Mouse (Mus musculus): ENCODE data around the gene Uba7.

GRCm38 (mm10) chr9:107950460-107951355, 24.6 kb upstream of the Uba7 start:
- no peak for TF ChIP-seq CTCF (conservative IDR thresholded peaks at IDR 0.05; ENCODE audit: low read length)
- no peak for TF ChIP-seq NANOG (IDR thresholded peaks at IDR 0.05; ENCODE audit: borderline replicate concordance, low read length)
- TF ChIP-seq POU5F1 (IDR thresholded peaks at IDR 0.05; ENCODE audit: borderline replicate concordance, low read length), result no peak
